ENCODE assay signal across 16 mouse cellular contexts in genomic region chr11:56750639-56751038, GRCm38 (mm10).
"Had no signal": no experiment of that assay in that cellular context is flagged by ENCODE, and none has a peak within 500 bp of the region (broad histone marks: within the 10 kb centered on the region; RNA-seq: fewer than 3 reads in every experiment).

No protein-coding gene starts in this region.

- H3K4me2 ChIP-seq: liver, embryonic 11.5 days; liver, embryonic 15.5 days; lung, embryonic 15.5 days; midbrain, embryonic 11.5 days; midbrain, embryonic 15.5 days; neural tube, embryonic 12.5 days; stomach, embryonic 15.5 days had no signal

- H3K27me3 ChIP-seq: liver, embryonic 15.5 days; lung, embryonic 15.5 days; megakaryocyte, embryonic 14.5 days; midbrain, embryonic 15.5 days; neural tube, embryonic 12.5 days; stomach, embryonic 15.5 days had no signal

- H3K9ac ChIP-seq: liver, embryonic 15.5 days; lung, embryonic 15.5 days; midbrain, embryonic 15.5 days; neural tube, embryonic 12.5 days; stomach, embryonic 15.5 days had no signal

- H3K9me3 ChIP-seq: limb, embryonic 10.5 days; liver, embryonic 15.5 days; lung, embryonic 15.5 days; midbrain, embryonic 15.5 days; neural tube, embryonic 12.5 days; stomach, embryonic 15.5 days had no signal

- DNase-seq: kidney, adult 8-10 months; kidney, postnatal 36 days; right cerebral cortex, postnatal 14 days; thymus, postnatal 36 days had no signal

- H3K4me1 ChIP-seq: liver, embryonic 15.5 days; megakaryocyte, embryonic 14.5 days; neural tube, embryonic 12.5 days; stomach, embryonic 15.5 days had no signal

- ATAC-seq: intestine, postnatal 0 days; midbrain, embryonic 15.5 days had no signal

- H3K4me3 ChIP-seq: left cerebral cortex, adult 2 months; limb, embryonic 10.5 days; liver, embryonic 15.5 days; lung, embryonic 15.5 days; megakaryocyte, embryonic 14.5 days; midbrain, embryonic 15.5 days; neural tube, embryonic 12.5 days; stomach, embryonic 15.5 days had no signal

- H3K36me3 ChIP-seq: limb, embryonic 10.5 days; liver, embryonic 15.5 days; lung, embryonic 15.5 days; midbrain, embryonic 15.5 days; neural tube, embryonic 12.5 days; stomach, embryonic 15.5 days had no signal

- H3K27ac ChIP-seq: left cerebral cortex, adult 2 months; limb, embryonic 10.5 days; liver, embryonic 15.5 days; lung, embryonic 15.5 days; macrophage; midbrain, embryonic 15.5 days; neural tube, embryonic 12.5 days; stomach, embryonic 15.5 days had no signal
